Mouse (Mus musculus): ENCODE results near the gene Fyco1. TPM values are rescaled to one million over a fixed set of nuclear protein-coding genes. Genes with fewer than 3 reads are reported as not detected.
"Not testable (repeated sequence)": the region's sequence is repeated elsewhere in the genome, so short reads cannot be mapped to it uniquely, and the experiment has no call there.

Gene Fyco1
- total RNA-seq, 2 experiments from 2014 or later, result 61.5 to 63.9 TPM

DNA sequence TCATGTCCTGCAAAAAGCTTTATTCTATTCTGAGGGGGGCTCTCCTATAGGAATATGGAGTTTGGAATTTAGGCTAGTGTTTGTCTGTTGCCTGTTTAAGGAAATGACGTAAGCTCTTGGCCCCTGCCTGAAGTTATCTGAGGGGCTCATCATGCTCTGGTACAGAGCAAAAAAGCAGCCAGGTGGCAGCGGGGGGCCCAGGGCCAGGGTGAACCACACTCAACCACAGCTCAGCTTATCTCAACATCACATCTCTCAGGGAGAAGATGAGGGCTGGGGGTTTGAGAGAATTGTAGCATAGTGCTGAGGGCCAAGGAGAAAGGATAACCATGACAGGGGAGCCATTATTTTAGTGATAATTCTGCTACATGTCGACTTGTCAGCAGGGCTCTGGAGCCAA, 94.9 kb downstream of the Fyco1 start:
- no peak for DNase-seq (ENCODE audit: low spot score in 2 of 2)

GRCm38 (mm10) chr9:123754333-123754732, 97.4 kb downstream of the Fyco1 start:
- no peak for DNase-seq (ENCODE audit: low spot score in 2 of 2)

- DNase-seq (ENCODE audit: low spot score in 2 of 2), result not testable (repeated sequence)
These were observed 102.0 kb downstream of the Fyco1 start for GRCm38 (mm10) chr9:123749687-123750086.

GRCm38 (mm10) chr9:123740799-123741198, 110.9 kb downstream of the Fyco1 start:
- no peak for DNase-seq (ENCODE audit: low spot score in 2 of 2)

Other genes starting within 250 kb of the Fyco1 start
- gene Slc6a20b, start 219.3 kb downstream of the Fyco1 start, total RNA-seq (2021), result 1 to 10 TPM in 1 of 2 experiments, under 1 TPM in 1; 0.14 to 3.0 TPM
- under 1 TPM in 1 of 2 experiments, not detected in 1; 0.17 TPM for gene Ccr9, start 173.5 kb downstream of the Fyco1 start, total RNA-seq (2021)
- 1 to 10 TPM in 1 of 2 experiments, under 1 TPM in 1; 0.28 to 1.1 TPM for gene Slc6a20a, start 173.0 kb downstream of the Fyco1 start, total RNA-seq (2021)
- gene Lztfl1, start 134.2 kb downstream of the Fyco1 start, total RNA-seq (2021), result 10 to 100 TPM; 48.1 to 52.3 TPM
- not detected for gene Cxcr6, start 45.4 kb downstream of the Fyco1 start, total RNA-seq (2021)
- gene Xcr1, start 10.1 kb upstream of the Fyco1 start, total RNA-seq (2021), result under 1 TPM in 1 of 2 experiments, not detected in 1; 0.11 TPM
- 1 to 10 TPM; 2.6 to 2.9 TPM for gene Ccr1, start 116.8 kb upstream of the Fyco1 start, total RNA-seq (2021)
- not detected for gene Ccr1l1, start 126.5 kb upstream of the Fyco1 start, total RNA-seq (2021)
- under 1 TPM; 0.11 to 0.14 TPM for gene Ccr3, start 170.1 kb upstream of the Fyco1 start, total RNA-seq (2021)